Mouse (Mus musculus): ENCODE results near the gene Smpdl3b. TPM values are rescaled to one million over a fixed set of nuclear protein-coding genes. Genes with fewer than 3 reads are reported as not detected.

Gene Smpdl3b
- total and polyA plus RNA-seq, 3 experiments: 0.28 to 0.69 TPM; not detected in 1

GRCm38 (mm10) chr4:132734766-132735165 is 22.3 kb downstream of the Smpdl3b start:
- H3K79me2 ChIP-seq (ENCODE audit: control insufficient read depth, insufficient read depth, low read length, poor library complexity): no peaks in the 10 kb centered on the region
- H3K9ac ChIP-seq (ENCODE audit: control insufficient read depth, low read depth, low read length, poor library complexity, severe bottlenecking): no peak overlapping the region
- no peaks in the 10 kb centered on the region for H3K27me3 ChIP-seq (ENCODE audit: control insufficient read depth in 1 of 2, insufficient read depth in 2 of 2, low read length in 2 of 2)
- no peaks in the 10 kb centered on the region for H3K9me3 ChIP-seq (replicated peaks; ENCODE audit: insufficient read depth, low read length)
- H3K4me3 ChIP-seq (ENCODE audit: control insufficient read depth in 1 of 2, insufficient read depth in 1 of 2, low read depth in 2 of 2, low read length in 2 of 2): no peak overlapping the region
- no peak overlapping the region for H3K27ac ChIP-seq (ENCODE audit: control insufficient read depth, low read depth, low read length)
- peaks cover 0 to 11% of the 10 kb centered on the region in 2 experiments; a peak in 2 of 4 replicates for H3K36me3 ChIP-seq (ENCODE audit: control insufficient read depth in 1 of 2, insufficient read depth in 2 of 2, low read length in 2 of 2)
- TF ChIP-seq USF1 (IDR thresholded peaks at IDR 0.05; ENCODE audit: low read depth, low read length) (no peak), ETS1 (IDR thresholded peaks at IDR 0.05; ENCODE audit: low read depth, low read length) (no peak), ZKSCAN1 (IDR thresholded peaks at IDR 0.05; ENCODE audit: low read depth, low read length) (no peak), USF2 (IDR thresholded peaks at IDR 0.05; ENCODE audit: borderline replicate concordance in 1 of 2, insufficient read depth in 1 of 2, low read depth in 1 of 2, low read length in 2 of 2) (no peak), MAFK (IDR thresholded peaks at IDR 0.05; ENCODE audit: borderline replicate concordance, low read depth, low read length) (no peak), JUND (IDR thresholded peaks at IDR 0.05; ENCODE audit: low read depth, low read length) (no peak), ELF1 (IDR thresholded peaks at IDR 0.05; ENCODE audit: low read depth, low read length) (no peak), HCFC1 (IDR thresholded peaks at IDR 0.05; ENCODE audit: low read depth, low read length) (no peak), GABPA (IDR thresholded peaks at IDR 0.05; ENCODE audit: low read depth, low read length) (no peak), MAX (IDR thresholded peaks at IDR 0.05; ENCODE audit: low read length) (no peak), GATA1 (IDR thresholded peaks at IDR 0.05; ENCODE audit: low read depth, low read length) (no peak), ZMIZ1 (IDR thresholded peaks at IDR 0.05; ENCODE audit: low read depth, low read length) (no peak), RCOR1 (IDR thresholded peaks at IDR 0.05; ENCODE audit: low read depth, low read length) (no peak), CTCF (IDR thresholded peaks at IDR 0.05 in 2 of 3, conservative IDR thresholded peaks at IDR 0.05 in 1 of 3; ENCODE audit: control insufficient read depth in 1 of 3, insufficient read depth in 1 of 3, low read depth in 2 of 3, low read length in 3 of 3, poor library complexity in 1 of 3, severe bottlenecking in 1 of 3) (no peak), TCF12 (IDR thresholded peaks at IDR 0.05; ENCODE audit: low read depth, low read length) (no peak)
- DNase-seq (ENCODE audit: low read depth, low spot score): no peak
- peaks cover 0 to 13% of the 10 kb centered on the region in 2 experiments; a peak in 3 of 4 replicates for H3K4me1 ChIP-seq (ENCODE audit: control insufficient read depth in 1 of 2, insufficient read depth in 2 of 2, low read length in 2 of 2)

- Histone ChIP-seq H3K9ac (ENCODE audit: control insufficient read depth, low read depth, low read length, poor library complexity, severe bottlenecking) (no peak overlapping the region), H3K27me3 (ENCODE audit: control insufficient read depth in 1 of 2, insufficient read depth in 2 of 2, low read length in 2 of 2) (no peaks in the 10 kb centered on the region), H3K27ac (ENCODE audit: control insufficient read depth, low read depth, low read length) (no peak overlapping the region), H3K4me1 (ENCODE audit: control insufficient read depth in 1 of 2, insufficient read depth in 2 of 2, low read length in 2 of 2) (peaks cover 0 to 15% of the 10 kb centered on the region in 2 experiments), H3K4me3 (ENCODE audit: control insufficient read depth in 1 of 2, insufficient read depth in 1 of 2, low read depth in 2 of 2, low read length in 2 of 2) (no peak overlapping the region), H3K9me3 (replicated peaks; ENCODE audit: insufficient read depth, low read length) (no peaks in the 10 kb centered on the region), H3K79me2 (ENCODE audit: control insufficient read depth, insufficient read depth, low read length, poor library complexity) (no peaks in the 10 kb centered on the region), H3K36me3 (ENCODE audit: control insufficient read depth in 1 of 2, insufficient read depth in 2 of 2, low read length in 2 of 2) (peaks cover 0 to 11% of the 10 kb centered on the region in 2 experiments; a peak in 2 of 4 replicates)
- TF ChIP-seq POLR2AphosphoS5 (IDR thresholded peaks at IDR 0.05; ENCODE audit: borderline replicate concordance, low read depth, low read length): no peak
- TF ChIP-seq CTCF (IDR thresholded peaks at IDR 0.05 in 2 of 3, conservative IDR thresholded peaks at IDR 0.05 in 1 of 3; ENCODE audit: control insufficient read depth in 1 of 3, insufficient read depth in 1 of 3, low read depth in 2 of 3, low read length in 3 of 3, poor library complexity in 1 of 3, severe bottlenecking in 1 of 3): peak; percentile 13 to 29 (median 25); a peak in 2 of 6 replicates
- peak; percentile 31 for DNase-seq (ENCODE audit: low read depth, low spot score)
Measured at GRCm38 (mm10) chr4:132733071-132733770, 23.8 kb downstream of the Smpdl3b start.

Measured in MEL (cell line).